Mouse (Mus musculus) hematopoietic stem cell, adult 5-6 weeks (primary cell): ENCODE results near the gene Ino80e. TPM values are rescaled to one million over a fixed set of nuclear protein-coding genes. Genes with fewer than 3 reads are reported as not detected.

Experiments used
- total RNA-seq: library from RNA; stranded (forward); fragments of 172-1452, 232-1000 nt; gene quantifications from 2 replicates; pipeline ENCODE4 v1.2.3, GENCODE M21; 2017

Ino80e gene
- total RNA-seq, 1 experiment from 2014 or later, result 33.2 TPM

Other genes starting within 250 kb of the Ino80e start
- gene Nupr1, start 231.5 kb downstream of the Ino80e start, total RNA-seq, result 6.2 and 6.6 TPM in 2 replicates
- 33.2 and 46.9 TPM in 2 replicates for gene Sgf29, start 213.1 kb downstream of the Ino80e start, total RNA-seq
- 8.2 and 17.1 TPM in 2 replicates for gene Sult1a1, start 185.9 kb downstream of the Ino80e start, total RNA-seq
- 73.1 and 88.6 TPM in 2 replicates for gene Bola2, start 167.0 kb downstream of the Ino80e start, total RNA-seq
- 4.1 and 6.3 TPM in 2 replicates for gene Slx1b, start 166.6 kb downstream of the Ino80e start, total RNA-seq
- gene Coro1a, start 154.6 kb downstream of the Ino80e start, total RNA-seq, result 352 and 456 TPM in 2 replicates
- 32.4 and 35.8 TPM in 2 replicates for gene Mapk3, start 102.8 kb downstream of the Ino80e start, total RNA-seq
- 3.3 and 16.4 TPM in 2 replicates for gene Gdpd3, start 96.0 kb downstream of the Ino80e start, total RNA-seq
- 50.3 and 74.9 TPM in 2 replicates for gene Ypel3, start 85.4 kb downstream of the Ino80e start, total RNA-seq
- 0.25 TPM in 1 of 2 replicates, not detected in the other for gene Tbx6, start 80.9 kb downstream of the Ino80e start, total RNA-seq
- gene Ppp4c, start 69.9 kb downstream of the Ino80e start, total RNA-seq, result 119 and 131 TPM in 2 replicates
- gene Fam57b, start 64.7 kb downstream of the Ino80e start, total RNA-seq, result not detected in 2 replicates
- gene 4930451I11Rik, start 30.7 kb downstream of the Ino80e start, total RNA-seq, result not detected in 2 replicates
- not detected in 2 replicates for gene Doc2a, start 15.0 kb downstream of the Ino80e start, total RNA-seq
- 128 and 398 TPM in 2 replicates for gene Hirip3, start 405 bp downstream of the Ino80e start, total RNA-seq
- 31.7 and 32.7 TPM in 2 replicates for gene Taok2, start 22.3 kb upstream of the Ino80e start, total RNA-seq
- gene Tmem219, start 60.5 kb upstream of the Ino80e start, total RNA-seq, result 14.5 and 25.6 TPM in 2 replicates
- gene Kctd13, start 66.5 kb upstream of the Ino80e start, total RNA-seq, result 9.3 and 15.8 TPM in 2 replicates
- not detected in 2 replicates for gene Asphd1, start 87.2 kb upstream of the Ino80e start, total RNA-seq
- 0.25 and 0.63 TPM in 2 replicates for gene Sez6l2, start 88.2 kb upstream of the Ino80e start, total RNA-seq
- gene Cdipt, start 113.5 kb upstream of the Ino80e start, total RNA-seq, result 33.1 and 56.3 TPM in 2 replicates
- gene Cdiptos, start 113.7 kb upstream of the Ino80e start, total RNA-seq, result 1.6 and 2.3 TPM in 2 replicates
- gene Mvp, start 152.2 kb upstream of the Ino80e start, total RNA-seq, result 26.2 and 39.0 TPM in 2 replicates
- gene Pagr1b, start 154.1 kb upstream of the Ino80e start, total RNA-seq, result not detected in 2 replicates
- 3.7 and 9.9 TPM in 2 replicates for gene Pagr1a, start 155.0 kb upstream of the Ino80e start, total RNA-seq
- gene Gm42742, start 158.7 kb upstream of the Ino80e start, total RNA-seq, result 35.6 and 38.7 TPM in 2 replicates
- 0.30 and 0.69 TPM in 2 replicates for gene Prrt2, start 158.8 kb upstream of the Ino80e start, total RNA-seq
- 53.3 and 65.4 TPM in 2 replicates for gene Maz, start 164.7 kb upstream of the Ino80e start, total RNA-seq
- 74.5 and 90.1 TPM in 2 replicates for gene Kif22, start 180.1 kb upstream of the Ino80e start, total RNA-seq
- gene Zg16, start 225.0 kb upstream of the Ino80e start, total RNA-seq, result 3.8 and 5.7 TPM in 2 replicates
- 30.3 and 42.1 TPM in 2 replicates for gene AI467606, start 229.0 kb upstream of the Ino80e start, total RNA-seq